Mouse (Mus musculus) CH12.LX (cell line): ENCODE measurements around the gene Map3k14. TPM values are rescaled to one million over a fixed set of nuclear protein-coding genes. Genes with fewer than 3 reads are reported as not detected.

Experiments
- DNase-seq: peaks from one replicate; pipeline ENCODE4 v3.0.0-alpha.2; 2013; ENCODE audit errors: extremely low read depth
- H3K27ac ChIP-seq: 2 replicates; pipeline ENCODE4 v1.5.1; 2012; ENCODE audit warnings: low read depth, mild to moderate bottlenecking, control low read depth, moderate library complexity; ENCODE audit not compliant: insufficient read depth
- H3K27me3 ChIP-seq: replicated peaks from 2 replicates; pipeline ENCODE3; 2012; ENCODE audit warnings: inconsistent platforms
- H3K36me3 ChIP-seq, 2 experiments: replicated peaks in 1 of 2; 2 replicates each; pipeline versions ENCODE3 to v1.6.1; 2012; ENCODE audit warnings: inconsistent platforms in 1 of 2, low read length in 1 of 2, mild to moderate bottlenecking in 1 of 2, mixed read lengths in 1 of 2, moderate library complexity in 1 of 2; ENCODE audit not compliant: control insufficient read depth in 1 of 2, insufficient read depth in 1 of 2
- H3K4me1 ChIP-seq, 2 experiments: 2 replicates each; pipeline ENCODE4 v1.6.1; 2012; ENCODE audit warnings: inconsistent platforms in 1 of 2, moderate library complexity in 1 of 2; ENCODE audit not compliant: insufficient read depth in 2 of 2, control insufficient read depth in 1 of 2
- H3K4me2 ChIP-seq: 2 replicates; pipeline ENCODE4 v1.6.1; 2012; ENCODE audit warnings: low read depth, mild to moderate bottlenecking, control low read depth; ENCODE audit not compliant: poor library complexity, insufficient read depth, severe bottlenecking
- H3K4me3 ChIP-seq, 3 experiments: fragments of 150-350 bp in 1 of 3; sonication (generic) in 1 of 3; replicated peaks in 1 of 3; 2 replicates each; pipeline versions ENCODE3 to v1.5.1; 2011 to 2012; ENCODE audit warnings: low read depth in 2 of 3, low read length in 2 of 3, mild to moderate bottlenecking in 2 of 3, moderate library complexity in 2 of 3, control low read depth in 1 of 3, improper control_type of control experiment in 1 of 3, inconsistent platforms in 1 of 3, mixed read lengths in 1 of 3; ENCODE audit not compliant: poor library complexity in 1 of 3
- H3K79me2 ChIP-seq: replicated peaks from 2 replicates; pipeline ENCODE4 v1.6.1; 2012; ENCODE audit warnings: mild to moderate bottlenecking, moderate library complexity; ENCODE audit not compliant: control insufficient read depth, poor library complexity, insufficient read depth, severe bottlenecking; ENCODE audit errors: extremely low read depth
- H3K9ac ChIP-seq: 2 replicates; pipeline ENCODE4 v1.6.1; 2012; ENCODE audit warnings: low read depth, mild to moderate bottlenecking, control low read depth, moderate library complexity; ENCODE audit not compliant: insufficient read depth
- H3K9me3 ChIP-seq: replicated peaks from 2 replicates; pipeline ENCODE3; 2012; ENCODE audit warnings: low read length, inconsistent platforms, mixed read lengths
- BHLHE40 ChIP-seq: IDR thresholded peaks from 2 replicates; pipeline ENCODE4 v1.6.1; 2011; ENCODE audit warnings: mild to moderate bottlenecking, low read depth, low read length, improper control_type of control experiment
- CTCF ChIP-seq, 2 experiments: IDR thresholded peaks in 1 of 2; conservative IDR thresholded peaks in 1 of 2; 2 replicates each; pipeline ENCODE4 v1.5.1; 2011 to 2012; ENCODE audit warnings: low read depth in 2 of 2, low read length in 2 of 2, improper control_type of control experiment in 1 of 2, inconsistent platforms in 1 of 2, mild to moderate bottlenecking in 1 of 2, moderate library complexity in 1 of 2
- ELF1 ChIP-seq: IDR thresholded peaks from 2 replicates; pipeline ENCODE4 v1.6.1; 2014; ENCODE audit warnings: low read depth, mild to moderate bottlenecking, inconsistent platforms, low read length, improper control_type of control experiment
- IRF4 ChIP-seq: IDR thresholded peaks from 2 replicates; pipeline ENCODE4 v1.6.1; 2014; ENCODE audit warnings: low read depth, mild to moderate bottlenecking, inconsistent platforms, low read length, improper control_type of control experiment
- KAT2A ChIP-seq: IDR thresholded peaks from 2 replicates; pipeline ENCODE4 v1.6.1; 2012; ENCODE audit warnings: low read length, improper control_type of control experiment, inconsistent platforms; ENCODE audit not compliant: insufficient replicate concordance
- MXI1 ChIP-seq: IDR thresholded peaks from 2 replicates; pipeline ENCODE4 v1.6.1; 2011; ENCODE audit warnings: mild to moderate bottlenecking, low read depth, low read length, improper control_type of control experiment
- MYC ChIP-seq: IDR thresholded peaks from 2 replicates; pipeline ENCODE4 v1.6.1; 2011; ENCODE audit warnings: low read depth, mild to moderate bottlenecking, improper control_type of control experiment, low read length
- NELFE ChIP-seq: IDR thresholded peaks from 2 replicates; pipeline ENCODE4 v1.6.1; 2011; ENCODE audit warnings: low read depth, low read length, improper control_type of control experiment
- SMC3 ChIP-seq: IDR thresholded peaks from 2 replicates; pipeline ENCODE4 v1.6.1; 2011; ENCODE audit warnings: low read depth, low read length, improper control_type of control experiment
- USF1 ChIP-seq: IDR thresholded peaks from 2 replicates; pipeline ENCODE4 v1.6.1; 2014; ENCODE audit warnings: low read depth, mild to moderate bottlenecking, inconsistent platforms, low read length, improper control_type of control experiment
- ZMIZ1 ChIP-seq: IDR thresholded peaks from 2 replicates; pipeline ENCODE4 v1.6.1; 2012; ENCODE audit warnings: low read depth, mild to moderate bottlenecking, inconsistent platforms, low read length, improper control_type of control experiment
- dilution Hi-C: fragments of 300-500 bp; cut with MboI; formaldehyde crosslinking; loops from 2 replicates; pipeline ENCODE4 v1.14.3; 2020; ENCODE audit warnings: low sequenced_read_pairs; ENCODE audit not compliant: extremely low pct_unique_long_range_greater_than_20kb, extremely low pct_ligation_motif_present
- in situ Hi-C: fragments of 300-500 bp; cut with MboI; formaldehyde crosslinking; loops from 3 replicates; pipeline ENCODE4 v1.14.3; 2019; ENCODE audit warnings: low sequenced_read_pairs, low pct_ligation_motif_present, low pct_unique_long_range_greater_than_20kb, mixed read lengths
- polyA plus RNA-seq: library from polyadenylated mRNA; unstranded; fragments of >175 nt; gene quantifications from 2 replicates; pipeline ENCODE4 v1.2.1, GENCODE M21; 2012; ENCODE audit warnings: low read depth; ENCODE audit not compliant: insufficient read length
- total RNA-seq, 2 experiments: library from RNA; depleted of rRNA; stranded (reverse); fragments of 300-350 nt in 1 of 2; fragments of >200 nt in 1 of 2; gene quantifications; 2 replicates each; pipeline ENCODE4 v1.2.3; 2012 to 2014

Map3k14 gene
- total and polyA plus RNA-seq, 3 experiments: 4.5 to 11.2 (median 9.9) TPM

- TF ChIP-seq NELFE: peak; percentile 66; the same call in 1 of the 2 replicates
- TF ChIP-seq MYC: peak; percentile 73
- TF ChIP-seq KAT2A: no peak
- no peak for TF ChIP-seq USF1
Observed at GRCm38 (mm10) chr11:103217790-103218516, 49.3 kb downstream of the Map3k14 start, which contains the start of gene Spata32 (continued).

- dilution Hi-C loops (no loop called here), in situ Hi-C loops (no loop called here)
- no peaks in the 10 kb centered on the region for H3K79me2 ChIP-seq
- H3K4me2 ChIP-seq: no peak overlapping the region
- peaks cover 12 to 16% of the 10 kb centered on the region in 2 experiments for H3K36me3 ChIP-seq
- no peaks in the 10 kb centered on the region for H3K4me1 ChIP-seq
- no peak for DNase-seq
- no peak overlapping the region for H3K4me3 ChIP-seq
- TF ChIP-seq MYC: no peak
- no peak for TF ChIP-seq BHLHE40
- TF ChIP-seq MXI1: no peak
- no peak for TF ChIP-seq KAT2A
- TF ChIP-seq ZMIZ1: no peak
- no peak for TF ChIP-seq ELF1
- peaks cover 10% of the 10 kb centered on the region for H3K9me3 ChIP-seq
- no peak overlapping the region for H3K27ac ChIP-seq
- no peaks in the 10 kb centered on the region for H3K27me3 ChIP-seq
- no peak overlapping the region for H3K9ac ChIP-seq
Observed at GRCm38 (mm10) chr11:103215355-103215754, 51.9 kb downstream of the Map3k14 start.

- peaks cover 0 to 2% of the 10 kb centered on the region in 2 experiments for H3K36me3 ChIP-seq
- in situ Hi-C loops (no loop called here), dilution Hi-C loops (no loop called here)
- H3K27ac ChIP-seq: no peak overlapping the region
- H3K4me1 ChIP-seq: 0 out of 4 replicates have a peak, but pooled peaks cover 0 to 6% of the 10 kb centered on the region in 2 experiments
- TF ChIP-seq SMC3: peak; percentile 15; the same call in 1 of the 2 replicates
- TF ChIP-seq IRF4: no peak
- peak; percentile 21 to 49; a peak in 1 of 4 replicates for TF ChIP-seq CTCF (conservative IDR thresholded peaks at IDR 0.05 in 1 of 2, IDR thresholded peaks at IDR 0.05 in 1 of 2; ENCODE audit: low read depth in 2 of 2, low read length in 2 of 2)
- H3K9ac ChIP-seq: no peak overlapping the region
- no peak for DNase-seq
- H3K27me3 ChIP-seq: no peaks in the 10 kb centered on the region
- peaks cover 10% of the 10 kb centered on the region for H3K9me3 ChIP-seq
- H3K4me2 ChIP-seq: no peak overlapping the region
- H3K4me3 ChIP-seq: no peak overlapping the region
- H3K79me2 ChIP-seq: no peaks in the 10 kb centered on the region
Observed at GRCm38 (mm10) chr11:103213712-103214111, 53.6 kb downstream of the Map3k14 start.
